Mouse (Mus musculus) heart, adult 8-10 months (tissue): ENCODE measurements around the gene Armc8. TPM values are rescaled to one million over a fixed set of nuclear protein-coding genes. Genes with fewer than 3 reads are reported as not detected.
"Not testable (repeated sequence)": the region's sequence is repeated elsewhere in the genome, so short reads cannot be mapped to it uniquely, and the experiment has no call there.

ENCODE experiments used
- DNase-seq: peaks from one replicate; pipeline ENCODE4 v3.0.0; 2022; ENCODE audit warnings: low spot score
- total RNA-seq, 4 experiments: library from RNA; stranded (reverse); gene quantifications; 2 replicates each; pipeline ENCODE4 v1.2.4; 2022

Gene Armc8
- 10 to 100 TPM; 15.5 to 17.6 (median 16.1) TPM for total RNA-seq

DNA sequence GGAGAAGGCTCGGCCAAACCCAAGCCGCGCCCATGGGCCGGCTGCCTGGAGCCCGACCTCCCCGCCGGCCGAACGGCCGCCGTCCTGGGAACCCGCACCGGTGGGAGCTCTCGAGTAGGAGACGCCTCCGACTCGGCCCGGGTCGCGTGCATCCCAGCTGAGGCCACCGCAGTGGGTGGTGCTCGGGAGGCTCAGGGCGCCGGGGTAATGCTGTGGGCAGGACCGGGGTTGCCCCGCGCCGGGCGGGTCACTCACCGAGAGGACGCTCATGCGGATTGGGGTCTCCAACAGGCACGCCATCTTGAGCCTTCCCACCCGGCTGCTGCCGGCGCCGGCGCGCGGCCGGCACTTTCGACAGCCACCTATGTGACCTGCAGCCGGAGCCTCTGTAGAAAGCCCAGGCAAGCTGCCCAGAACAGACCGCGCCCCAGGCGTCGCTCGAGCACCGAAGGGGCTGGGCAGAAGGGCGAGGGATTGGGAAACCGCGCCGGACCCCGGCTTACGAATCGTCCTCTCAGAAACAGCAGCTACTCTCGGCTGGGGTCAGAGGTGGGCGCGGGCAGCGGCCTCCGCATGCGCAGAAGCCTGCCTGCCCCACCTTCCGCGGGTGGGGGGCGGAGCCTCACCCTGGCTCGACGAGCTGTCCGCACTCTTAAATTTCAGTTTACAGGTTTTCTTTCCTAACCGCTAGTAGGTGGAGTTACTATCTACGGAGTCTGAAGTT lies at the start of gene Armc8:
Gene Armc8, minus strand, starts transcription at position 553 of the 724 bp plus-strand sequence.
- DNase-seq: peak; percentile 83

GRCm38 (mm10) chr9:99612202-99612601 lies 43.5 kb upstream of the Armc8 start, which contains the start of gene A4gnt:
TSS of gene A4gnt (plus strand) at chr9:99612502.
- DNase-seq: no peak

DNA sequence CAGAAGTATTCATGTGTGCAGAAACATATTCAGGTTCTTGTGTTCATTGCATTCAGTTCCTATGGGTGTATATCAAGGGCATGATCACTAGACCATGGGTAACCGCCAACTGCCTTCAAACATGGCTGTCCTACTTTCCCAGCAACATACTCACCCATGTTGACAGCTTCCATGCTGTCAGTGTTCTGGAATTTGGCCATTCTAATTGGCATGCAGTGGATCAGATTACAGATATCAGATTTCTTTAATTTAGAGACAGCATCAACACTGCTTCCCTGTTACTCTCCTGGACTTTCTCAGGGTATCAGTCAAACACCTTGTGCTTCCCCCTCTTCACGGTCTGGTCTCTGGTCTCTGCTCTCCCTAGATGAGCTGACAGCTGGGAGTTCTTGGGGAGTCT lies 34.9 kb upstream of the Armc8 start:
- no peak for DNase-seq

GRCm38 (mm10) chr9:99599127-99599526 lies 30.4 kb upstream of the Armc8 start:
- not testable (repeated sequence) for DNase-seq

DNA sequence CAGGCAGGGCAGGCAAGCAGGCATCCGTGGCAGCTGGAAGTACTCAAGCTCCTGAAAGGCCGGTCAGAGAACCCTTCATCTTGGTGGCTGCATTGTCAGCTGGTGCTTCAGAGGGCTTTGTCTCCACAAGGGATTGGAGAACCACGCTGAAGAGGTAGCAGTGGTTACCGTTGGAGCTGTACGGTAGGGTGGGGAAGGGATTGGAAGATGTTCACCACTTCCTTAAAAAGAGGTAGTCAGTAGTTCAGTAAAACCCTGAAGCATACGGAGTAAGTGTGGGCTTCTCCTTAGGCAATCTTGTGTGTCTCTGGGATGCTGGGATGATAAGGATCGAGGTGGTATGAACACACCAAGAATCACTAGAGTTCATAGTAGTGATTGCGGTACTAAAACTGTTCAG lies 22.4 kb upstream of the Armc8 start:
- no peak for DNase-seq

GRCm38 (mm10) chr9:99587505-99588202 lies 19.0 kb upstream of the Armc8 start:
- peak; percentile 21 for DNase-seq

GRCm38 (mm10) chr9:99580655-99581054 lies 12.0 kb upstream of the Armc8 start:
- peak; percentile 7 for DNase-seq

DNA sequence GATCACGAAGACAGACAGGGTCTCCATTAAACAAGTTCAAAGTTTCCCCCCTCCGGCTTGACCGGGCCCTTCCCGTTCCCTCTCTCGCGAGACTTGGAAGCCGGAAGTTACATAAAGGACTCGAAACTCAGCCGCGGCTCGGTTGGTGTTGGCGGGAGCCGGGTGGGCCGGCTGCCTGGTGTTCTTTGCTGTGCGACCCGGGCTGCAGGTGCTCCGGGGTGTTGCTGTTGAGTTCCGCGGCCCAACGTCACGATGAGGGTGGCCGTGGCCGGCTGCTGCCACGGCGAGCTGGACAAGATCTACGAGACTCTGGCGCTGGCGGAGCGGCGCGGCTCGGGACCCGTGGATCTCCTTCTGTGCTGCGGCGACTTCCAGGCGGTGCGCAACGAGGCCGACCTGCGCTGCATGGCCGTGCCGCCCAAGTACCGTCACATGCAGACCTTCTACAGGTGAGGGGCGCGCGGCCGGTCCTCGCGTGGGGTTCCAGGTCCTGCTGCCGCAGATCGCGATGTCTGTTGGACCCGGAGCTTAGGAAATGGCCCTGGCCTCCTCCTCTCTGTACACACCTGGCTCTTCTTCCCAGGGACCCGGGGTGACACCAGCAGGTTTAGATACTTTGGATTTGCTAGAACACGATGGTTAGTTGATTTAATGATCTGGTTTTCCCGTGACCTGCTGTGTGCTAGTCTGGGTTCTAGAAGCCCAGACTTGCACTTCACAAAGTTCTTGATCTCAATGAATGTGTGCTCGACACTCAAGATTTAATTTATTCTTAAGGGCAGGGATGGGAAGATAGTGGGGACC lies 7.2 kb upstream of the Armc8 start, which contains the start of gene Dbr1:
Gene Dbr1, plus strand, starts transcription at position 123 of the 804 bp plus-strand sequence.
- DNase-seq: peak; percentile 95

DNA sequence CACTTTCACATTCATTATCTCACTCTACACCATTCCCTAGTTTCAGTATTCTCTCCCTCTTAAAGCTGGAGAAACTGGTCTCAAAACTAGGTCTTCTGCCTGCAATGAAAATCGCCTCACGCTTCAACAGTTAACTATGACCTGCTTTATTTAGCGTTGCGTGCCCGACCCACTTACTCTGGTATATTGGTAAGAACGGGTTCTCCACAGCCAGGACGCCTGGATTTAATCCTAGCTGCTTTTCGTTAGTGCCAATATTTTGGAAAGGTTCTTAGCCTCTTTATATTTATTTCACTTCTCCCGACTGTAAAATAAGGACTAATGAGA lies 335 bp upstream of the Armc8 start:
- DNase-seq: no peak

GRCm38 (mm10) chr9:99568023-99568346 lies 714 bp downstream of the Armc8 start:
- DNase-seq: no peak

- peak; percentile 50 for DNase-seq
These were observed 5.0 kb downstream of the Armc8 start for GRCm38 (mm10) chr9:99563714-99564113.

- no peak for DNase-seq
These were observed 8.3 kb downstream of the Armc8 start for GRCm38 (mm10) chr9:99560389-99560788.

DNA sequence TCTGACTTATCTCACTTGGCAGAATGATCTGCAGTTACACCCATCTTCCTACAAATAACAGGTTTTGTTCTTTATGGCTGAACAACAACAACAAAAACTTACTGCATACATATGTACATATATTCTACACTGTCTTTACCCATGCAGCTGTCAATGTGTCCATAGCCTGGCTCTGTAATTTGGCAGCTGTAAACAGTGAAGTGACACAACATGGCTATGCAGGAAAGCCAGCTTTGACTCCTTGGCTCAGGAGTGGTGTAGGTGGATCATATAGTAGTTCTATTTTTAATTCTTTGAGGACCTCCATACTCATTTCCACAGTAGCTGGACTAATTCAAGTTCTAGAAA lies 9.2 kb downstream of the Armc8 start:
- no peak for DNase-seq

- DNase-seq: no peak
These were observed 9.7 kb downstream of the Armc8 start for GRCm38 (mm10) chr9:99558824-99559556.

DNA sequence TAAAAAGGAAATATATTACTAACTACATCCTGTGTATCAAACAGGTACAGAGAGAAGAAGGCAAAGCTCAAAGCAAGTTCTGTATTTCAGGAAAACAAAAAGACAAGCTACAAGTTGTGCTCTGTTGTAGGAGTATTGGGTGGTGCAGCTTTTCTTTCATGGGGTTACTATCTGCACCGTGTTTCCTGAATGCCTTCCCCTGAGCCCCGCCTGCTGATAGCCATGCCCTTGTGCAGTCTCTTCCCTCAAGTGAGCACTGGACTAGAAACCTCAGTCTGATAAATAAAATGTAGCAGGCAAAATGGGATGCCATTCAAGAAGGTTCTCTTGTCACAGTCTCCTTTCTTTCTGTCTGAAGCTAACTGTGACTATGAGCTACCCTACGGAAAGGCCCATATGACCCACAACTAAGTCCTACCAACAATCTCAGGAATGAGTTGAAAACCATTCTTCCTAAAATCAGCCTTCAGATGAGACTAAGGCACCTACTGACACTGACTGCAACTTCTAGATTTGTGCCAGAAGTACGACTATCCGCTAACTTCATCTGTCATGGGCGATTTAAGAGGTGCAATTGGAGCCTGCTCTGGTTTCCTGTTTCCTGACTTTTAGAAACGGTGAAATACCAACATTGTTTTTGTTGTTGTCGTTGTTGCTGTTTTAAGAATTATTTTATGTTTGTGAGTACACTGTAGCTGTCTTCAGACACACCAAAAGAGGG lies 11.0 kb downstream of the Armc8 start:
- DNase-seq: no peak

- no peak for DNase-seq
These were observed 13.4 kb downstream of the Armc8 start for GRCm38 (mm10) chr9:99555253-99555652.

DNA sequence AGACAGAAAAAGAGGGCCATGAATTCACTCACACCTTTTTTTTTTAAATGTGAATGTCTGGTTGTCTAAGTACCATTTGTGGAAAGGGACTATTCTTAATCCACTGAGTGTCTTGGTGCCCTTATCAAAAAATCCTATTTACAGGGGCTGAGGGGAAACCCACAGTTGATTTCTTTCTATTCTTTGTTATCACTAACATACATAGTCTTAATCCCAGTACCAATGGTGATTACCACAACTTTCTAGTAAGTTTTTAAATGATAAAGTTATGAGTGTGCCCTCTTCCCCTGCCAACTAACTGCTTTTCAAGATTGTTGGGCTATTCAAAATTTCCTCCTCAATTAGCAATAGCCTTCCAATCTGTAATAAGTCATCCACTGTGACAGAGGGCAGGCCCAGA lies 14.6 kb downstream of the Armc8 start:
- no peak for DNase-seq

- DNase-seq: peak; percentile 15
These were observed 15.7 kb downstream of the Armc8 start for GRCm38 (mm10) chr9:99553049-99553448.

DNA sequence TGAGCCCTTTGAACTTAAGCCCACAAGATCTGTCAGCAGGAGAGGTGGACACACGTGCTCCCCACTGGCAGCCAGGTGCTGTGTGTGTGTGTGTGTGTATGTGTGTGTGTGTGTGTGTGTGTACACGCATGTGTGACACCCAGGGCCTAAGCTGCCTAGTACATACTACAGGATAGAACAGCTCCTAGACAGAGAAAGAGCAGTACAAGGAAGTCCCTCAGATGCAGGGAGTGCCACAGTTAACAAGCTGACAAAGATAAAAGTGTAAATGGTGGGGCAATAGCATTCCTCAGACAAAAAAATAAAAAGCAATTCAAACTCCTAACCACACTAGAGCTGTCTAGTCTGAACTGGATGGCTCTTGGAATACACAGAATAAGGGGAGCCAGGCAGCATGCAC lies 16.6 kb downstream of the Armc8 start:
- no peak for DNase-seq

DNA sequence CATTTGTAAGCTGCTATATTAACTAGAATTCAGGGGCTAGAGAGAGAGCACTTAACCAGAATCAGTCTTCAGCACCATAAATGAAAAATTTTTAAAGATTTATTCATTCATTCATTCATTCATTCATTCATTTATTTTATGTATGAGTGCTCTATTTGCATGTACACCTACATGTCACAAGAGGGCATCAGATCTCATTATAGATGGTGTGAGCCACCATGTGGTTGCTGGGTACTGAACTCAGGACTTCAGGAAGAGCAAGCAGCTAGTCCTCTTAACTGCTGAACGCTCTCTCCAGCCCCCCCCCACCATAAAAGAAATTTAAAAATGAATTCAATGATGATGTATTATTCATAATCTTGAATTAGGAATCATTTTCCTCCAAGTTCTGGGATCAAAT lies 22.4 kb downstream of the Armc8 start:
- DNase-seq: no peak

GRCm38 (mm10) chr9:99531865-99532264 lies 36.8 kb downstream of the Armc8 start:
- DNase-seq: no peak
